In genomic region chr8:54464977-54465376, GRCm38 (mm10) we compare ENCODE assay signal across 24 mouse cellular contexts.
DNase-seq lines count a peak whose midpoint lies in the region; ATAC-seq and TF ChIP-seq lines count a peak whose summit lies in the region.
"Had no signal": no experiment of that assay in that cellular context is flagged by ENCODE, and none has a peak within 500 bp of the region (broad histone marks: within the 10 kb centered on the region; RNA-seq: fewer than 3 reads in every experiment).

No protein-coding gene starts in this region.

- ATAC-seq in heart, embryonic 11.5 days (replicated peaks; ENCODE audit: insufficient number of reproducible peaks, low FRiP score, low TSS enrichment): 0 out of 2 replicates have a peak, but pooled peaks have one; percentile 18
- peak; percentile 64 for ATAC-seq in liver, embryonic 15.5 days (ENCODE audit: insufficient read depth)
- ATAC-seq: forebrain, embryonic 16.5 days; inflammation-experienced regulatory T-cells, adult 6 months had no signal

- no peak for TF ChIP-seq POLR2A in cerebellum, adult 2 months (IDR thresholded peaks at IDR 0.05; ENCODE audit: borderline replicate concordance, insufficient read depth, low read length)

- TF ChIP-seq CTCF in cerebellum, adult 2 months (IDR thresholded peaks at IDR 0.05; ENCODE audit: borderline replicate concordance, insufficient read depth, low read depth, low read length): no peak

- no peaks in the 10 kb centered on the region for H3K27me3 ChIP-seq in heart, embryonic 11.5 days (ENCODE audit: control insufficient read depth, insufficient read depth, low read length)
- H3K27me3 ChIP-seq in liver, embryonic 15.5 days: no peaks in the 10 kb centered on the region
- H3K27me3 ChIP-seq in cerebellum, adult 2 months (ENCODE audit: control insufficient read depth, insufficient read depth, low read length): no peaks in the 10 kb centered on the region
- H3K27me3 ChIP-seq: CH12.LX; limb, embryonic 15.5 days; midbrain, embryonic 12.5 days had no signal

- H3K9me3 ChIP-seq in heart, embryonic 11.5 days (replicated peaks; ENCODE audit: control insufficient read depth, low read length): no peaks in the 10 kb centered on the region
- no peaks in the 10 kb centered on the region for H3K9me3 ChIP-seq in liver, embryonic 15.5 days (replicated peaks)
- H3K9me3 ChIP-seq: forebrain, embryonic 10.5 days; limb, embryonic 15.5 days; midbrain, embryonic 12.5 days had no signal

- DNase-seq in heart, postnatal 4 days: no peak
- peak; percentile 19 for DNase-seq in c-Kit-positive CD71-positive TER-119-negative erythroid progenitor cells, embryonic 14.5 days (ENCODE audit: low read depth)
- no peak for DNase-seq in B cell, adult 2 months
- DNase-seq in testis, postnatal 14 days (ENCODE audit: low spot score): no peak
- DNase-seq in cerebellum, adult 2 months: no peak
- DNase-seq: adrenal gland, postnatal 25 days; cerebellum, adult 18-20 months; cerebellum, postnatal 36 days; gastrocnemius, postnatal 14 days; heart, adult 2 months; heart, postnatal 36 days; kidney, adult 8-10 months; kidney, postnatal 14 days; left cerebral cortex, postnatal 4 days had no signal

- H3K27ac ChIP-seq in heart, embryonic 11.5 days (ENCODE audit: low read depth, low read length): no peak overlapping the region
- no peak overlapping the region for H3K27ac ChIP-seq in liver, embryonic 15.5 days (replicated peaks)
- no peak overlapping the region for H3K27ac ChIP-seq in cerebellum, adult 2 months (ENCODE audit: insufficient read depth, low read length)
- H3K27ac ChIP-seq: forebrain, embryonic 10.5 days; heart, adult 2 months; hindbrain, embryonic 14.5 days; limb, embryonic 15.5 days; midbrain, embryonic 12.5 days; stomach, postnatal 0 days had no signal

- no peak overlapping the region for H3K9ac ChIP-seq in heart, embryonic 11.5 days (ENCODE audit: low read depth, low read length)
- H3K9ac ChIP-seq in liver, embryonic 15.5 days: no peak overlapping the region
- H3K9ac ChIP-seq: hindbrain, embryonic 14.5 days; limb, embryonic 15.5 days; midbrain, embryonic 12.5 days had no signal

- no peak overlapping the region for H3K4me3 ChIP-seq in heart, embryonic 11.5 days (ENCODE audit: low read depth, low read length)
- H3K4me3 ChIP-seq in liver, embryonic 15.5 days (replicated peaks): no peak overlapping the region
- H3K4me3 ChIP-seq in cerebellum, adult 2 months (replicated peaks; ENCODE audit: insufficient read depth, low read depth, low read length): no peak overlapping the region
- H3K4me3 ChIP-seq: forebrain, embryonic 10.5 days; heart, adult 2 months; limb, embryonic 15.5 days; midbrain, embryonic 12.5 days had no signal

- WGBS in heart, embryonic 11.5 days (ENCODE audit: insufficient replicate concordance): 18% methylated on average over 5 of the region's 5 CpGs
- WGBS in liver, embryonic 15.5 days (ENCODE audit: insufficient replicate concordance): 15% methylated on average over 5 of the region's 5 CpGs
- WGBS in cerebellum, adult 2 months: 37% methylated on average over 5 of the region's 5 CpGs

- no peaks in the 10 kb centered on the region for H3K4me1 ChIP-seq in heart, embryonic 11.5 days (ENCODE audit: control insufficient read depth, insufficient read depth, low read length)
- 0 out of 2 replicates have a peak, but pooled peaks cover 5% of the 10 kb centered on the region for H3K4me1 ChIP-seq in liver, embryonic 15.5 days (replicated peaks)
- H3K4me1 ChIP-seq in cerebellum, adult 2 months (ENCODE audit: control insufficient read depth, insufficient read depth, low read length): no peaks in the 10 kb centered on the region
- H3K4me1 ChIP-seq: forebrain, embryonic 10.5 days; limb, embryonic 15.5 days; midbrain, embryonic 12.5 days had no signal

- H3K36me3 ChIP-seq in heart, embryonic 11.5 days (ENCODE audit: control insufficient read depth, insufficient read depth, low read length): no peaks in the 10 kb centered on the region
- H3K36me3 ChIP-seq in liver, embryonic 15.5 days (replicated peaks): no peaks in the 10 kb centered on the region
- H3K36me3 ChIP-seq: forebrain, embryonic 10.5 days; limb, embryonic 15.5 days; midbrain, embryonic 12.5 days had no signal

- H3K4me2 ChIP-seq in heart, embryonic 11.5 days: no peak overlapping the region
- H3K4me2 ChIP-seq in liver, embryonic 15.5 days: no peak overlapping the region
- H3K4me2 ChIP-seq: hindbrain, embryonic 14.5 days; limb, embryonic 15.5 days; midbrain, embryonic 12.5 days had no signal
